Mouse (Mus musculus) hindbrain, embryonic 13.5 days (tissue): ENCODE data around the gene Prickle1. TPM values are rescaled to one million over a fixed set of nuclear protein-coding genes. Genes with fewer than 3 reads are reported as not detected.

Experiments
- ATAC-seq: fragments of 200-750 bp; cut with Nextera tagmentation; 2 replicates; pipeline ENCODE4 v1.8.0; 2017; ENCODE audit warnings: moderate TSS enrichment; ENCODE audit not compliant: low FRiP score
- H3K27ac ChIP-seq: fragments of 300-500 bp; sonication (generic); 2 replicates; pipeline ENCODE4 v1.5.1; 2015; ENCODE audit warnings: inconsistent platforms, mild to moderate bottlenecking, moderate library complexity
- H3K27me3 ChIP-seq: fragments of 300-500 bp; sonication (generic); 2 replicates; pipeline ENCODE4 v1.6.1; 2015; ENCODE audit warnings: mild to moderate bottlenecking, inconsistent platforms
- H3K36me3 ChIP-seq: fragments of 300-500 bp; sonication (generic); 2 replicates; pipeline ENCODE4 v1.6.1; 2015; ENCODE audit warnings: mild to moderate bottlenecking, inconsistent platforms
- H3K4me1 ChIP-seq: fragments of 300-500 bp; sonication (generic); replicated peaks from 2 replicates; pipeline ENCODE4 v1.6.1; 2015; ENCODE audit warnings: inconsistent platforms
- H3K4me2 ChIP-seq: fragments of 300-500 bp; sonication (generic); 2 replicates; pipeline ENCODE4 v1.6.1; 2015; ENCODE audit warnings: inconsistent platforms, mild to moderate bottlenecking, moderate library complexity
- H3K4me3 ChIP-seq: fragments of 300-500 bp; sonication (generic); 2 replicates; pipeline ENCODE4 v1.5.1; 2015; ENCODE audit warnings: mild to moderate bottlenecking, inconsistent platforms
- H3K9ac ChIP-seq: fragments of 300-500 bp; sonication (generic); 2 replicates; pipeline ENCODE4 v1.6.1; 2015; ENCODE audit warnings: mild to moderate bottlenecking, inconsistent platforms
- H3K9me3 ChIP-seq: fragments of 300-500 bp; sonication (generic); 2 replicates; pipeline ENCODE4 v1.6.1; 2016; ENCODE audit warnings: inconsistent platforms
- WGBS: fragments of 180-500 bp; shearing (Covaris S2); methylation state at CpG from one replicate; pipeline ENCODE4 v1.1.7; 2015; 5-methylcytosine and 5-hydroxymethylcytosine counted together
- polyA plus RNA-seq: library from polyadenylated mRNA; unstranded; fragments of >200 nt; fragmentation: Nextera tagmentation; extraction: Ambion mirVana; gene quantifications from 2 replicates; pipeline ENCODE4 v1.2.1, GENCODE M21; 2015

Prickle1 gene
- polyA plus RNA-seq, 1 experiment from 2014 or later: 14.9 TPM

- no peak for ATAC-seq
- no peaks in the 10 kb centered on the region for H3K36me3 ChIP-seq
- H3K9me3 ChIP-seq: no peaks in the 10 kb centered on the region
- 5% methylated on average over 12 of the region's 12 CpGs for WGBS
- H3K4me3 ChIP-seq: peak overlapping the region; percentile 37
- H3K4me2 ChIP-seq: peak overlapping the region; percentile 62
- H3K9ac ChIP-seq: peak overlapping the region; percentile 67
- H3K27me3 ChIP-seq: no peaks in the 10 kb centered on the region
- H3K4me1 ChIP-seq: peaks cover 44% of the 10 kb centered on the region
- peak overlapping the region; percentile 35; the same call in 1 of the 2 replicates for H3K27ac ChIP-seq
These were observed 3.8 kb downstream of the Prickle1 start for GRCm38 (mm10) chr15:93591831-93592321.

- Histone ChIP-seq H3K9ac (peak overlapping the region; percentile 67), H3K36me3 (no peaks in the 10 kb centered on the region), H3K4me1 (peaks cover 39% of the 10 kb centered on the region), H3K27ac (peak overlapping the region; percentile 35; the same call in 1 of the 2 replicates), H3K9me3 (no peaks in the 10 kb centered on the region), H3K27me3 (no peaks in the 10 kb centered on the region), H3K4me2 (peak overlapping the region; percentile 62), H3K4me3 (peak overlapping the region; percentile 37)
- WGBS: 37% methylated on average over 7 of the region's 7 CpGs
- ATAC-seq: no peak
These were observed 4.3 kb downstream of the Prickle1 start for GRCm38 (mm10) chr15:93591371-93591770.

GRCm38 (mm10) chr15:93588401-93588800 lies 7.3 kb downstream of the Prickle1 start:
- Histone ChIP-seq H3K36me3 (no peaks in the 10 kb centered on the region), H3K9me3 (no peaks in the 10 kb centered on the region), H3K4me2 (no peak overlapping the region), H3K4me1 (peaks cover 24% of the 10 kb centered on the region), H3K4me3 (no peak overlapping the region), H3K27me3 (no peaks in the 10 kb centered on the region), H3K9ac (no peak overlapping the region), H3K27ac (no peak overlapping the region)
- no peak for ATAC-seq
- 90% methylated on average over 6 of the region's 6 CpGs for WGBS

GRCm38 (mm10) chr15:93587660-93588059 lies 8.0 kb downstream of the Prickle1 start:
- Histone ChIP-seq H3K4me1 (peaks cover 18% of the 10 kb centered on the region), H3K27ac (no peak overlapping the region), H3K9ac (no peak overlapping the region), H3K9me3 (no peaks in the 10 kb centered on the region), H3K36me3 (no peaks in the 10 kb centered on the region), H3K4me2 (no peak overlapping the region), H3K27me3 (no peaks in the 10 kb centered on the region), H3K4me3 (no peak overlapping the region)
- ATAC-seq: no peak
- WGBS: 79% methylated on average over 8 of the region's 8 CpGs

- Histone ChIP-seq H3K27ac (no peak overlapping the region), H3K36me3 (no peaks in the 10 kb centered on the region), H3K4me2 (no peak overlapping the region), H3K9ac (no peak overlapping the region), H3K9me3 (no peaks in the 10 kb centered on the region), H3K4me1 (no peaks in the 10 kb centered on the region), H3K4me3 (no peak overlapping the region), H3K27me3 (no peaks in the 10 kb centered on the region)
- 77% methylated on average over 11 of the region's 11 CpGs for WGBS
- no peak for ATAC-seq
These were observed 12.6 kb downstream of the Prickle1 start for GRCm38 (mm10) chr15:93583051-93583450.

- H3K27me3 ChIP-seq: no peaks in the 10 kb centered on the region
- no peaks in the 10 kb centered on the region for H3K9me3 ChIP-seq
- 90% methylated on average over 8 of the region's 8 CpGs for WGBS
- H3K4me1 ChIP-seq: no peaks in the 10 kb centered on the region
- no peak overlapping the region for H3K9ac ChIP-seq
- H3K4me3 ChIP-seq: no peak overlapping the region
- no peak overlapping the region for H3K4me2 ChIP-seq
- H3K27ac ChIP-seq: no peak overlapping the region
- ATAC-seq: no peak
- H3K36me3 ChIP-seq: no peaks in the 10 kb centered on the region
These were observed 14.0 kb downstream of the Prickle1 start for GRCm38 (mm10) chr15:93581736-93582135.

- ATAC-seq: no peak
- H3K27me3 ChIP-seq: no peaks in the 10 kb centered on the region
- H3K4me1 ChIP-seq: peaks cover 6% of the 10 kb centered on the region; the same call in 1 of the 2 replicates
- 36% methylated on average over 9 of the region's 9 CpGs for WGBS
- H3K27ac ChIP-seq: no peak overlapping the region
- no peaks in the 10 kb centered on the region for H3K9me3 ChIP-seq
- H3K4me3 ChIP-seq: no peak overlapping the region
- H3K4me2 ChIP-seq: no peak overlapping the region
- no peaks in the 10 kb centered on the region for H3K36me3 ChIP-seq
- no peak overlapping the region for H3K9ac ChIP-seq
These were observed 15.8 kb downstream of the Prickle1 start for GRCm38 (mm10) chr15:93579899-93580298.

- Histone ChIP-seq H3K4me2 (no peak overlapping the region), H3K27me3 (no peaks in the 10 kb centered on the region), H3K4me3 (no peak overlapping the region), H3K27ac (0 out of 2 replicates have a peak overlapping the region, but pooled peaks have one; percentile 12), H3K4me1 (peaks cover 6% of the 10 kb centered on the region; the same call in 1 of the 2 replicates), H3K9me3 (no peaks in the 10 kb centered on the region), H3K9ac (no peak overlapping the region), H3K36me3 (no peaks in the 10 kb centered on the region)
- 72% methylated on average over 9 of the region's 9 CpGs for WGBS
- no peak for ATAC-seq
These were observed 16.6 kb downstream of the Prickle1 start for GRCm38 (mm10) chr15:93579100-93579499.

- H3K4me2 ChIP-seq: no peak overlapping the region
- peaks cover 6% of the 10 kb centered on the region; the same call in 1 of the 2 replicates for H3K4me1 ChIP-seq
- ATAC-seq: peak; percentile 43; the same call in 1 of the 2 replicates
- no peak overlapping the region for H3K4me3 ChIP-seq
- H3K27ac ChIP-seq: peak overlapping the region; percentile 46; the same call in 1 of the 2 replicates
- H3K9ac ChIP-seq: no peak overlapping the region
- WGBS: 68% methylated on average over 9 of the region's 9 CpGs
- no peaks in the 10 kb centered on the region for H3K9me3 ChIP-seq
- no peaks in the 10 kb centered on the region for H3K27me3 ChIP-seq
- peaks cover 3% of the 10 kb centered on the region; the same call in 1 of the 2 replicates for H3K36me3 ChIP-seq
These were observed 19.3 kb downstream of the Prickle1 start for GRCm38 (mm10) chr15:93576361-93576760.

GRCm38 (mm10) chr15:93575884-93576283 lies 19.8 kb downstream of the Prickle1 start:
- peaks cover 6% of the 10 kb centered on the region; the same call in 1 of the 2 replicates for H3K4me1 ChIP-seq
- no peaks in the 10 kb centered on the region for H3K9me3 ChIP-seq
- H3K9ac ChIP-seq: no peak overlapping the region
- peak; percentile 73; the same call in 1 of the 2 replicates for ATAC-seq
- H3K27ac ChIP-seq: no peak overlapping the region
- peaks cover 3% of the 10 kb centered on the region; the same call in 1 of the 2 replicates for H3K36me3 ChIP-seq
- H3K4me3 ChIP-seq: no peak overlapping the region
- no peaks in the 10 kb centered on the region for H3K27me3 ChIP-seq
- 7% methylated on average over 5 of the region's 5 CpGs for WGBS
- H3K4me2 ChIP-seq: no peak overlapping the region

GRCm38 (mm10) chr15:93572889-93573288 lies 22.8 kb downstream of the Prickle1 start:
- WGBS: 96% methylated on average over 10 of the region's 10 CpGs
- no peaks in the 10 kb centered on the region for H3K9me3 ChIP-seq
- no peak for ATAC-seq

GRCm38 (mm10) chr15:93570881-93571495 lies 24.7 kb downstream of the Prickle1 start:
- no peaks in the 10 kb centered on the region for H3K9me3 ChIP-seq
- no peak overlapping the region for H3K27ac ChIP-seq
- H3K9ac ChIP-seq: no peak overlapping the region
- no peaks in the 10 kb centered on the region for H3K27me3 ChIP-seq
- 73% methylated on average over 11 of the region's 11 CpGs for WGBS
- H3K4me3 ChIP-seq: no peak overlapping the region
- peaks cover 13% of the 10 kb centered on the region for H3K4me1 ChIP-seq
- peaks cover 3% of the 10 kb centered on the region; the same call in 1 of the 2 replicates for H3K36me3 ChIP-seq
- no peak for ATAC-seq
- H3K4me2 ChIP-seq: no peak overlapping the region

More at GRCm38 (mm10) chr15:93572889-93573288, 22.8 kb downstream of the Prickle1 start:
- Histone ChIP-seq H3K4me1 (peaks cover 12% of the 10 kb centered on the region), H3K27ac (no peak overlapping the region), H3K9ac (no peak overlapping the region), H3K27me3 (no peaks in the 10 kb centered on the region), H3K4me3 (no peak overlapping the region), H3K4me2 (no peak overlapping the region), H3K36me3 (peaks cover 3% of the 10 kb centered on the region; the same call in 1 of the 2 replicates)

GRCm38 (mm10) chr15:93568911-93569310 lies 26.8 kb downstream of the Prickle1 start:
- peaks cover 3% of the 10 kb centered on the region; the same call in 1 of the 2 replicates for H3K36me3 ChIP-seq
- no peak overlapping the region for H3K4me3 ChIP-seq
- ATAC-seq: no peak
- no peak overlapping the region for H3K27ac ChIP-seq
- no peaks in the 10 kb centered on the region for H3K9me3 ChIP-seq
- no peak overlapping the region for H3K9ac ChIP-seq
- WGBS: 73% methylated on average over 3 of the region's 3 CpGs
- H3K4me1 ChIP-seq: peaks cover 13% of the 10 kb centered on the region
- no peaks in the 10 kb centered on the region for H3K27me3 ChIP-seq
- no peak overlapping the region for H3K4me2 ChIP-seq
